Mouse (Mus musculus) frontal cortex, adult 2 months (tissue): ENCODE data around the gene Meaf6. TPM values are rescaled to one million over a fixed set of nuclear protein-coding genes. Genes with fewer than 3 reads are reported as not detected.

ENCODE experiments used
- DNase-seq, 2 experiments: peaks; one replicate each; pipeline ENCODE4 v3.0.0; 2022; ENCODE audit warnings: low spot score in 1 of 2; ENCODE audit errors: extremely low spot score in 1 of 2
- polyA plus RNA-seq: library from polyadenylated mRNA; depleted of rRNA; stranded (reverse); fragments of >200 nt; gene quantifications from 2 replicates; pipeline ENCODE4 v1.2.3, GENCODE M21; 2012; rRNA removed

Meaf6 gene
- polyA plus RNA-seq: 105 and 111 TPM in 2 replicates

DNA sequence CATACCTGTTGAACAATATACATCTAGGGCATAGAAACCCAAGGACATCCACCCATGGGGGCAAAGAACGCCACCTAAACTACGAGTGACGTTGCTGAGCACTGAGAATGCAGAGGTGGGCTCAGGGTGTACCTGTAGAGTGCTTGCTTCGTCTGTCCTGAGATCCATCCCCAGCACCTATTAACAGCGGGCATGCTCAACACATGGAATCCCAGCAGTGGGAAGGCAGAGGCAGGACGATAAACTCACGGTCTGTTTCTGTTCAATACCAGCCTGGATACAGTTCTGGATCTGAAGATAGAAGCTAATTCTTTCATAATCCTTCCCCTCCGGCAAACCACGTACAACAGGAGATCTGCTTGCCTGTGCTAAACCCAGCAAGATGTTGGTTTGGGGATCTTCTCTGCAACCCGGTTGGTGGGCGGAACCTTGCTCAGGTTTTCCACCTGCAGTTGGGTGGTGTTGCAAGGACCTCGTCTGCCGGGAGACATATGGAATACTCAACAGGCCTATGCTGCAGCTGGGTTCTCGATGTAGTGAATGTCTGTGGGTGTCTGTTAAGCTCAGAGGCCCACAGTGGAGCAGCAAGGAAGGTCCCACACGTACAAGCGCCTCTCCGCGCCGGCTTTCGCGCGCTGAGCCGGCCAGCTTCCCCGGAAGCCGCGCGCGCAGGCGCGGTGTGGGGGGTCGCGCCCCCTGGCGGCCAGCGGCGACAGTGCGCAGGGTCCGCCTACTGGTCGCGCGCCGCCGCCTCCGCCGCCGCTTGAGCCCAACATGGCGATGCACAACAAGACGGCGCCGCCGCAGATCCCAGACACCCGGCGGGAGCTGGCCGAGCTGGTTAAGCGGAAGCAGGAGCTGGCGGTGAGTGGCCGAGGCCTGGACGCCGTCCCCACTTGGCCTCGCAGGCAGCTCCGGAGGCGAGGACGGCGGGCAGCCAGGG lies at the start of gene Meaf6:
Gene Meaf6, plus strand, starts transcription at position 732 of the 943 bp plus-strand sequence.
- peak; percentile 72 to 94 for DNase-seq

DNA sequence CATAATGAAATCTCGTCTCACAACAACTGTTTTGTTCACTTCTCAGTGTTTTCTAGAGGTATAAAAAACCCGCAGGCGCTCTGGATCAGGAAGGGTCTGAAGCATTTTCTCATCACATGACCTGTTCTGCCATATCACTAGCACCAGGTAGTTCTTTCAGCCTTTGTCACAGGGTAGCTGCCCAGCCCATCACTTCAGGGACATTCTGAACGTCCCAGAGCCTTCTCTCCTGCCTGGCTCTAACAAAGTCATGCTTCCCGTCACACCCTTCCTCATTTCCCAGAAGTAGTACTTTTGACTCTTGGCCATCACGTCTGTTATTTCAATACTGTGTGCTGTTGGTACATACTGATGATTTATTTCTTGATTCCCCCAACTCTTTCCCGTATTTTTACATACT lies 40.5 kb upstream of the Meaf6 start:
- DNase-seq: no peak

- no peak for DNase-seq
Measured at GRCm38 (mm10) chr4:125055385-125055784, 29.5 kb upstream of the Meaf6 start.

DNA sequence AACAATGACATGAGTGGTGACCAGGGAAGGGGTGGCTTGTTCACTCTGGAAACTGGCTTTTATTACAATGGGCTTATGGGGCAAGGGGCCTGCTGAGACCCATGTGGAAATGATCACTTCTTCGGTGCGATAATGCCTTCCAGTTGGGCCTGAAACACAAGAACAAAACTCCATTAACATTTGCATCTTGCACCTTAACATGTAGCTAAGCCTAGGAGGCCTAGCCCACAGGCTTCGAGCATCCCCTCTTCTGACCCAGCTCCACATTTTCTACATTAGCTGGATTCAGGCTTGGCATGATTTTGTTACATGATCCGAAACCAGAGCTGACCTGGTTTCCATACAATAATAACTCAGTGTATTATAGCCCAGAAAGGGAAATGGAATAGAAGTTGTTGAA lies 28.5 kb upstream of the Meaf6 start:
- DNase-seq: no peak

GRCm38 (mm10) chr4:125057273-125057672 lies 27.7 kb upstream of the Meaf6 start:
- DNase-seq: no peak

DNA sequence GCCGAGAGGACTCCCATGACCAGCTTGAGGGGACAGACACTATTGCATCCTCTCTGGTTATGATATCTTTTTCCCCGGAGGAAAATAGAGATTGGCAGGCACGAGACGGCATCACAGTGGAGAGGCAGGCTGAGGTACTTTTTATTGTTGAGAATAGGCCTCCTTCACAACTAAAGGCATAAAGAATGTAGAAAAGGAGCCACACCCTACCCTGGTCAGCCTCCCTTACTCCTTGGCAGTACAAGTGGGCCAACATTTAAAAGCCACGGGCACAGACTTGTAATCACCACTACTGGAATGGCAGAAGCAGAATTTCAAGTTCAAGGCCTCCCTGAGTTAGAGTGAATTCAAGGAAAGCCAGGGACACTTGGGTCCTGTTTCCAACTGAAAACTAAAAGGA lies 26.9 kb upstream of the Meaf6 start:
- DNase-seq: no peak

- peak in 1 of 2 experiments; percentile 66 for DNase-seq
Measured at GRCm38 (mm10) chr4:125059025-125059424, 25.9 kb upstream of the Meaf6 start.

GRCm38 (mm10) chr4:125063829-125064228 lies 21.1 kb upstream of the Meaf6 start:
- DNase-seq: no peak

DNA sequence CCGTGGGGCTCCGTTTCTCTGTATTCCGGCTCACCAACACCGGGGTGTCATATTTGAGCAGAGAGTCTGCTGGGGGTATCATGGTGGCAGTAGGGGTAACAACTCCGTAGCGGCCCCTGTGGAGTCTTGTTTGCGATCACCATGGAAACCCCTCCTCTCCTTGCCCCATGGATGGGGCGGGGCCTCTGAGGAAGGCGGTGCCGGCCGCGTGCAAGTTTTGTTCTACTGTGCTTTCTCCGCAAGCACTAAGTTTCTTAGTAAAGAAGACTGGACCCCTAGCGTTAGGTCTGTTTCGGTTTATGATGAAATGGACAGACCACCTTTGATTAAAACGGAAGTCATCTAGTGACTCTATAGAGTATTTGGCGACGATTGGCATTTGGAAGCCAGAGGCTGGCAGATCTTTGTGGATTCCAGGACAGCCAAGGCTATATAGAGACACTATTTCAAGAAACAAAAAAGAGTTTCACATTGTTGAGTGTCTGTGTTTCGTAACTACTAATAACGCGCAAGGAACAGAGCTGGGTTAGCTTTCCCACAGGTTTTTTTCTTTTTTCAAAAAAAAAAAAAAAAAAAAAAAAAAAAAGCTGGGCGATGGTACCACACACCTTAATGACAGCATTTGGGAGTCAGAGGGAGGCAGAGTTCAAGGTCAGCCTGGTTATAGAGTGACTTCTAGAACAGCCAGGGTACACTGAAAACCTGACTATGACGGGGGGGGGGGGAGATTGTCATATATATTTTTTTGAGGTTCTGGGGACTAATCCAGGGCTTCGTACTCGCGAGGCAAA lies 19.2 kb upstream of the Meaf6 start, which contains the start of gene Dnali1:
Gene Dnali1, minus strand, starts transcription at position 187 of the 791 bp plus-strand sequence.
- peak in 1 of 2 experiments; percentile 37 for DNase-seq

DNA sequence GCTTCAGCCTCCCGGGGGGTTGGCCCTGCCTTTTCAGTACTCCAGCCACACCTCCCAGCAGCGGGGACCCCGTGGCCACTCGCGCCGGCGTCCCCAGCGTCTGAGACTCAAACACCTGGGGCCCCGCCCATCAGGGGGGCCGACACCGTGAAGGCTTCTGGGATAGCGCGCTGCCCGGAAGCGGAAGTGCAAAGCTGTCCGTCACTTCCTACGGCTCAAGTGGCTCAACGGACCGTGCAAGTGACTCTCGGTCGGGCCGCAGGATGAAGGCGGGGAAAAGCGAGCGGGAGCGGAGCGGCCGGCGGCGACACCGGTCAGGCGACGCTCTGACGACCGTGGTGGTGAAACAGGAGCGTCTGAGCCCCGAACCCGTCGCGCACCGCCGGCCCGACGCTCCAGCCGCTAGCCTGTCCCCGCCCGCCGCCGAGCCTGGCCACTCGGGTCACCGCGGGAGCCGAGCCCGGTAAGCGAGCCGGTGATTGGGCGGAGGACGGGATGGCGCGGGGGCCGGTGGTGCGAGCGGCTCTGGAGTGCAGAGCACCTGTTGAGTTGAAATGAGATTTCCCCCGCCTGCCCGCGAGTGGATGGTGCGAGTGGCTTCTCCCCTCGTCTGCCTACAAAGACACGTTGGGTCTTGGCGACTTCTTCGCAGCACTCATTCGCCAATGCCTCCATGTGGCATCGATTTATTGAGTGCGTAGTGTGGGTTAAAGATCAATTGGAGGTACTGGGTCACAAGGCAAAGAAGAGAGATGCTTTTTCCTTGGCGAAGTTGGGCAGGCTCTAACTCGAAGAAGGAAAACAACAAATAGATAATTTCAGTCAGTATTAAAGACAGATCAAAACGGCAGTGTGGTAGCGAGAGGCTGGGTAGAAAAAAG lies 18.2 kb upstream of the Meaf6 start, which contains the start of gene Snip1:
Gene Snip1, plus strand, starts transcription at position 183 of the 881 bp plus-strand sequence.
- peak; percentile 89 to 97 for DNase-seq

DNA sequence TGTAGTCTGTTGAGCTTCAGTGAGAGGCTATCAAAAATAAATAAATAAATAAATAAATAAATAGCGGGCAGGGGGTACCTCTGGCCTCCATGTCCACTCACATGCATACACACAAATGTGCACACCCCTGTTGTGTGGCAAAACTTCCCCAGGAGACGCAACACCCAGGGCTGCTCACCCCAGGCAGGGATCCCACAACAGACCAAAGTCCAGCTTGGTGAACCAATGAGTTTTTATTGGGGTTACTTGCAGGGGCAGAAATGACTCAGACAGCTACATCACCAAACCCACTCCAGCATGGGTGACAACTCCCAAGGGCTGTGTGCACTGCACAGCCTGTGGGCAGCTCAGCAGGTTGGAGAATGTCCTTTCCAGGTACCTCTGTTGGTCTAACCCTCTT lies 7.2 kb upstream of the Meaf6 start:
- DNase-seq: no peak

DNA sequence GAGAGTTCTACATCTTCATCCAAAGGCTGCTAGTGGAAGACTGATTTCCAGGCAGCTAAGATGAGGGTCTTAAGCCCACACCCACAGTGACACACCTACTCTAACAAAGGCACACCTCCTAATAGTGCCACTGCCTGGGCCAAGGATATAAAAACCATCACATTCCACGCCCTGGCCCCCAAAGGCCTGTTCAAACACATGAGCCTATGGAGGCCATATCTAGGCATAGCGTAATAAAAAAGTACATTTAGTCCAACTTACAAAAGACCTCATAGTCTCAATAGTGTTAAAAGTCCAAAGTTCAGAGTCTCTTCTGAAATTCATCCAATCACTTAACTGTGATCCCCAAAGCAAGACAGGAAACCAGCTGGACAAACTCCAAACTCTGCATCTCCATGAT lies 6.2 kb upstream of the Meaf6 start:
- DNase-seq: no peak

- peak; percentile 58 to 75 for DNase-seq
Measured at GRCm38 (mm10) chr4:125085346-125085841, 460 bp downstream of the Meaf6 start.

- no peak for DNase-seq
Measured at GRCm38 (mm10) chr4:125093031-125093430, 8.1 kb downstream of the Meaf6 start.

- DNase-seq: no peak
Measured at GRCm38 (mm10) chr4:125096066-125096465, 11.1 kb downstream of the Meaf6 start.

DNA sequence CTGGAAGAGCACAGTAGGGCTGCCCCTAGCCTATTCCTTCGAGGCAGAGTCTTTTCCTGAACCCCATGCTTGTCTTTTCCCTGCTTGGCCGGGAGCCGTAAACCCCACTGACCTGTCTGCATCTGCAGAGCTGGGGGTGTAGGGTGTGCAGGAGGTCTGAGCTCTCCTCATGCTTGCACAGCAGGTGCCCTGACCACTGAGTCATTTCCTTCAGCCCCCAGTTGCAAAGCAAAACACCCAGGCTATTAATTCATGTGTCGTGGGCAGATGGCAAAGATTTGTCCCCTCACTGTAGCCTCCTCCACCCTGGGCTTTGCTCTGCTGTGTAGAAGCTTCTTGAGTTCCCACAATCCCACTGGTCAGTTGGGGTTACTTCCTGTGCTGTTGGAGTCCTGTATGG lies 12.5 kb downstream of the Meaf6 start:
- DNase-seq: no peak

GRCm38 (mm10) chr4:125099458-125099857 lies 14.5 kb downstream of the Meaf6 start:
- peak; percentile 52 to 94 for DNase-seq

GRCm38 (mm10) chr4:125101334-125101733 lies 16.4 kb downstream of the Meaf6 start:
- DNase-seq: peak in 1 of 2 experiments; percentile 21

DNA sequence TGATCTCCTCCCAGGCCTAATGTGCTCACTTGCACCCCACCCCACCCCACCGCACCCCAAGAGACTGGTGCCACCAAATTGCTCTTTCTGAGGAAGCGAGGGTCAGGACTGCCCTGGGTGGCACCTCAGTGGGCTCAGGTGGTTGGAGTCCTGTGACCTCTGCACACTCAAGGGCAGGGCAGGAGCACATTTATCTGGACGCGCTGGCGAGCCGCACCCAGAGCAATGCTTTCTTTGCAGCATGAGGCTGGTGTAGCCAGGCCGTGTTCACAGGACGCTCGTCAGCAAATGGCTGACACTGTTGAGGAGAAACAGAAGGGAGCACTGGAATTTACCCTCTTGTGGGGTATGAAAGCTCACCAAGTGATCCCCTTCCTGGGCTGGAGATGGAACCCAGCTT lies 20.4 kb downstream of the Meaf6 start:
- no peak for DNase-seq

DNA sequence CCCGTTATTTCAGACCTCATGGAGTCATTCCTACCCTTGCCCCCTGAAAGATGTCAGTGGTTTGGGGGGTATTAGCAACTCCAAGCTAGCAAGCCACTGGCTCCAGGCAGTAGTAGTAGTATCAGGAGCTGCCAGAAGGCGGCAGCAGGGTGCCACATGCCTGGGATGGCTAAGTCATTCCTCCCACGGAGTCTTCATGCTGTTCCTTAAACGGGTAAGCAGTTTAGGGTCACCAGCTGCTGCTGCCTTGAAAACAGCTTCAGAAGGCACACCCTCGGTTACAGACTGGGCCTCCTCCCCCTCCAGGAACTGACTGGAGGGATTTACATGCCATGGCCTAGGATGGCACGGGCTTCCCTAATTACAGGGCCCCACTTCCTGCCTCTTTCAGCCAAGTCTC lies 29.7 kb downstream of the Meaf6 start:
- peak; percentile 85 to 96 for DNase-seq
